Mouse (Mus musculus) CH12.LX (cell line): ENCODE data around the gene Cers6. TPM values are rescaled to one million over a fixed set of nuclear protein-coding genes. Genes with fewer than 3 reads are reported as not detected.

Source experiments
- DNase-seq: peaks from one replicate; pipeline ENCODE4 v3.0.0-alpha.2; 2013; ENCODE audit errors: extremely low read depth
- H3K27ac ChIP-seq: 2 replicates; pipeline ENCODE4 v1.5.1; 2012; ENCODE audit warnings: low read depth, mild to moderate bottlenecking, control low read depth, moderate library complexity; ENCODE audit not compliant: insufficient read depth
- H3K27me3 ChIP-seq: replicated peaks from 2 replicates; pipeline ENCODE3; 2012; ENCODE audit warnings: inconsistent platforms
- H3K36me3 ChIP-seq, 2 experiments: replicated peaks in 1 of 2; 2 replicates each; pipeline versions ENCODE3 to v1.6.1; 2012; ENCODE audit warnings: inconsistent platforms in 1 of 2, low read length in 1 of 2, mild to moderate bottlenecking in 1 of 2, mixed read lengths in 1 of 2, moderate library complexity in 1 of 2; ENCODE audit not compliant: control insufficient read depth in 1 of 2, insufficient read depth in 1 of 2
- H3K4me1 ChIP-seq, 2 experiments: 2 replicates each; pipeline ENCODE4 v1.6.1; 2012; ENCODE audit warnings: inconsistent platforms in 1 of 2, moderate library complexity in 1 of 2; ENCODE audit not compliant: insufficient read depth in 2 of 2, control insufficient read depth in 1 of 2
- H3K4me2 ChIP-seq: 2 replicates; pipeline ENCODE4 v1.6.1; 2012; ENCODE audit warnings: low read depth, mild to moderate bottlenecking, control low read depth; ENCODE audit not compliant: poor library complexity, insufficient read depth, severe bottlenecking
- H3K4me3 ChIP-seq, 3 experiments: fragments of 150-350 bp in 1 of 3; sonication (generic) in 1 of 3; replicated peaks in 1 of 3; 2 replicates each; pipeline versions ENCODE3 to v1.5.1; 2011 to 2012; ENCODE audit warnings: low read depth in 2 of 3, low read length in 2 of 3, mild to moderate bottlenecking in 2 of 3, moderate library complexity in 2 of 3, control low read depth in 1 of 3, improper control_type of control experiment in 1 of 3, inconsistent platforms in 1 of 3, mixed read lengths in 1 of 3; ENCODE audit not compliant: poor library complexity in 1 of 3
- H3K79me2 ChIP-seq: replicated peaks from 2 replicates; pipeline ENCODE4 v1.6.1; 2012; ENCODE audit warnings: mild to moderate bottlenecking, moderate library complexity; ENCODE audit not compliant: control insufficient read depth, poor library complexity, insufficient read depth, severe bottlenecking; ENCODE audit errors: extremely low read depth
- H3K9ac ChIP-seq: 2 replicates; pipeline ENCODE4 v1.6.1; 2012; ENCODE audit warnings: low read depth, mild to moderate bottlenecking, control low read depth, moderate library complexity; ENCODE audit not compliant: insufficient read depth
- H3K9me3 ChIP-seq: replicated peaks from 2 replicates; pipeline ENCODE3; 2012; ENCODE audit warnings: low read length, inconsistent platforms, mixed read lengths
- BHLHE40 ChIP-seq: IDR thresholded peaks from 2 replicates; pipeline ENCODE4 v1.6.1; 2011; ENCODE audit warnings: mild to moderate bottlenecking, low read depth, low read length, improper control_type of control experiment
- CHD1 ChIP-seq: IDR thresholded peaks from 2 replicates; pipeline ENCODE4 v1.6.1; 2012; ENCODE audit warnings: low read depth, low read length, improper control_type of control experiment, inconsistent platforms
- CHD2 ChIP-seq: IDR thresholded peaks from 2 replicates; pipeline ENCODE4 v1.6.1; 2011; ENCODE audit warnings: low read length, improper control_type of control experiment
- CTCF ChIP-seq, 2 experiments: IDR thresholded peaks in 1 of 2; conservative IDR thresholded peaks in 1 of 2; 2 replicates each; pipeline ENCODE4 v1.5.1; 2011 to 2012; ENCODE audit warnings: low read depth in 2 of 2, low read length in 2 of 2, improper control_type of control experiment in 1 of 2, inconsistent platforms in 1 of 2, mild to moderate bottlenecking in 1 of 2, moderate library complexity in 1 of 2
- E2F4 ChIP-seq: IDR thresholded peaks from 2 replicates; pipeline ENCODE4 v1.6.1; 2011; ENCODE audit warnings: low read depth, low read length, improper control_type of control experiment; ENCODE audit not compliant: insufficient replicate concordance
- ELF1 ChIP-seq: IDR thresholded peaks from 2 replicates; pipeline ENCODE4 v1.6.1; 2014; ENCODE audit warnings: low read depth, mild to moderate bottlenecking, inconsistent platforms, low read length, improper control_type of control experiment
- EP300 ChIP-seq: IDR thresholded peaks from 2 replicates; pipeline ENCODE4 v1.6.1; 2011; ENCODE audit warnings: low read length, improper control_type of control experiment
- JUN ChIP-seq: IDR thresholded peaks from 2 replicates; pipeline ENCODE4 v1.6.1; 2011; ENCODE audit warnings: low read depth, mild to moderate bottlenecking, low read length, improper control_type of control experiment, moderate library complexity; ENCODE audit not compliant: insufficient read depth
- MAX ChIP-seq: IDR thresholded peaks from 2 replicates; pipeline ENCODE4 v1.6.1; 2011; ENCODE audit warnings: low read length, improper control_type of control experiment
- MAZ ChIP-seq: IDR thresholded peaks from 2 replicates; pipeline ENCODE4 v1.6.1; 2012; ENCODE audit warnings: low read depth, mild to moderate bottlenecking, inconsistent platforms, low read length, improper control_type of control experiment, moderate library complexity
- MYC ChIP-seq: IDR thresholded peaks from 2 replicates; pipeline ENCODE4 v1.6.1; 2011; ENCODE audit warnings: low read depth, mild to moderate bottlenecking, improper control_type of control experiment, low read length
- NRF1 ChIP-seq: IDR thresholded peaks from 2 replicates; pipeline ENCODE4 v1.6.1; 2014; ENCODE audit warnings: low read depth, mild to moderate bottlenecking, inconsistent platforms, low read length, improper control_type of control experiment, moderate library complexity
- PAX5 ChIP-seq: IDR thresholded peaks from 2 replicates; pipeline ENCODE4 v1.6.1; 2012; ENCODE audit warnings: low read length, inconsistent platforms, mixed read lengths
- RAD21 ChIP-seq: IDR thresholded peaks from 2 replicates; pipeline ENCODE4 v1.6.1; 2011; ENCODE audit warnings: low read depth, mild to moderate bottlenecking, low read length, improper control_type of control experiment, moderate library complexity
- RCOR1 ChIP-seq: conservative IDR thresholded peaks from 2 replicates; pipeline ENCODE4 v1.6.1; 2012; ENCODE audit warnings: low read depth, mild to moderate bottlenecking, inconsistent platforms, low read length, improper control_type of control experiment
- SMC3 ChIP-seq: IDR thresholded peaks from 2 replicates; pipeline ENCODE4 v1.6.1; 2011; ENCODE audit warnings: low read depth, low read length, improper control_type of control experiment
- USF1 ChIP-seq: IDR thresholded peaks from 2 replicates; pipeline ENCODE4 v1.6.1; 2014; ENCODE audit warnings: low read depth, mild to moderate bottlenecking, inconsistent platforms, low read length, improper control_type of control experiment
- ZC3H11A ChIP-seq: IDR thresholded peaks from 2 replicates; pipeline ENCODE4 v1.6.1; 2012; ENCODE audit warnings: low read depth, mild to moderate bottlenecking, inconsistent platforms, low read length, improper control_type of control experiment
- ZMIZ1 ChIP-seq: IDR thresholded peaks from 2 replicates; pipeline ENCODE4 v1.6.1; 2012; ENCODE audit warnings: low read depth, mild to moderate bottlenecking, inconsistent platforms, low read length, improper control_type of control experiment
- ZNF384 ChIP-seq: IDR thresholded peaks from 2 replicates; pipeline ENCODE4 v1.6.1; 2012; ENCODE audit warnings: low read depth, low read length, improper control_type of control experiment, inconsistent platforms
- dilution Hi-C: fragments of 300-500 bp; cut with MboI; formaldehyde crosslinking; loops from 2 replicates; pipeline ENCODE4 v1.14.3; 2020; ENCODE audit warnings: low sequenced_read_pairs; ENCODE audit not compliant: extremely low pct_unique_long_range_greater_than_20kb, extremely low pct_ligation_motif_present
- in situ Hi-C: fragments of 300-500 bp; cut with MboI; formaldehyde crosslinking; loops from 3 replicates; pipeline ENCODE4 v1.14.3; 2019; ENCODE audit warnings: low sequenced_read_pairs, low pct_ligation_motif_present, low pct_unique_long_range_greater_than_20kb, mixed read lengths
- polyA plus RNA-seq: library from polyadenylated mRNA; unstranded; fragments of >175 nt; gene quantifications from 2 replicates; pipeline ENCODE4 v1.2.1, GENCODE M21; 2012; ENCODE audit warnings: low read depth; ENCODE audit not compliant: insufficient read length
- total RNA-seq, 2 experiments: library from RNA; depleted of rRNA; stranded (reverse); fragments of 300-350 nt in 1 of 2; fragments of >200 nt in 1 of 2; gene quantifications; 2 replicates each; pipeline ENCODE4 v1.2.3; 2012 to 2014

Cers6 gene
- total and polyA plus RNA-seq, 3 experiments, result not detected

DNA sequence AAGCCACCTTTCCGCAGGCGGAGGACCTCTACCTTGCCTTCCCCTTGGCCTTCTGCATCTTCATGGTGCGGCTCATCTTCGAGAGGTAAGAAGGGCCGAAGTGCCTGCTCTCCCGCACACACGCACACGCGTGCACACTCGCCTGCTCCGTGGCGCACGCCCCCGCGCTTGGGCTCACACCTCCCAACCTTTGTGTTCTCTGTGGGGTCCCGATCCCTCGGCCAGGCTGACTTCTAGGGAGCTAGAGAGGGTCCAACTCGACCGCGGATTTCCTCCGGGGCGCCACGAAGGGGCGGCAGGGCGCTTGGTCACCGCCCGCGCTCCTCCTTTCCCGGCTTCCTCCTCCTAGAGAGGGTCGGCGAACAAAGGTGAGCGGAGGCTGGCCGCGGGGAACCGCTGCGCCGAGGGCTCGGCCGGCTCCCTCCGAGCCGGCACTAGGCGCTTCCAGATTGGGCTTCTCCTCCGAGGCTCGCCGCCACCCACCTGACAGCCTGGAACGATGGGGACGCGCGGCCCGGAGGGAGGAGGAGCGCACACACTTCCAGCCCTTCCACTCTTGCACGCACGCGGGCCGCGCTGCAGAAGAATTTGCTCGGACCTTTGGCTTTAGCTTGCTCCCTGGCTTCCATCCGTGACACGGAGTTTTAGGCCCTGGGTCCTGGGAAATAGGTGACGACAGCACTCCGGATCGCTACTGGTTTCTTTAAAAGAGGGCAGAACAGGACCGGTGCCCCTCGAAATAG, 651 bp downstream of the Cers6 start:
- no peak for TF ChIP-seq RAD21
- TF ChIP-seq MYC, result no peak
- no peak overlapping the region for H3K4me3 ChIP-seq
- H3K27me3 ChIP-seq, result no peaks in the 10 kb centered on the region
- H3K4me2 ChIP-seq, result no peak overlapping the region
- H3K79me2 ChIP-seq, result no peaks in the 10 kb centered on the region
- H3K9ac ChIP-seq, result no peak overlapping the region
- H3K9me3 ChIP-seq, result peaks cover 68% of the 10 kb centered on the region
- no peaks in the 10 kb centered on the region for H3K4me1 ChIP-seq
- in situ Hi-C loops, result no loop called here
- H3K36me3 ChIP-seq, result no peaks in the 10 kb centered on the region
- dilution Hi-C loops, result no loop called here
- no peak overlapping the region for H3K27ac ChIP-seq
- no peak for DNase-seq

GRCm38 (mm10) chr2:68862464-68863266, 1.4 kb downstream of the Cers6 start:
- DNase-seq, result no peak
- H3K4me1 ChIP-seq, result no peaks in the 10 kb centered on the region

DNA sequence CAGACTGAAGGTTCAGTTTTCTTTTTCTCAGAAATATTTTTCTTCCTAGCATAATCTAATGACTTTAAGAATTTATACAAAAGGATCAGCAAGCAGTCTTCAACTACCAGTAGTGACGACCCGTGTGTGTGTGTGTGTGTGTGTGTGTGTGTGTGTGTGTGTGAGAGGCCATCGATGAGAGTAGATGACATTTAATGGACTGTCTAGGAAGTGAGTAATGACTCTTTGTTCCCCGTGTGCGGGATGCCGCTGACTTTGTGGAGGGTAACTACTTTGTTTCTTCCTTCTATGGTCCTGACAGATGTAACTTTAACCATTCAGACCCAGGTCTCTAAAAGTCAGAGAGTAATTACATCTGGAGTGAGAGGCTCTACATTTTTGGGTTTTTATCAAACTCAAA, 2.3 kb downstream of the Cers6 start:
- Histone ChIP-seq H3K4me1 (no peaks in the 10 kb centered on the region), H3K36me3 (no peaks in the 10 kb centered on the region), H3K4me2 (no peak overlapping the region), H3K79me2 (no peaks in the 10 kb centered on the region), H3K4me3 (no peak overlapping the region), H3K9ac (no peak overlapping the region), H3K27ac (no peak overlapping the region), H3K9me3 (peaks cover 66% of the 10 kb centered on the region), H3K27me3 (no peaks in the 10 kb centered on the region)
- DNase-seq, result no peak
- in situ Hi-C loops, result no loop called here
- no peak for TF ChIP-seq CTCF (conservative IDR thresholded peaks at IDR 0.05 in 1 of 2, IDR thresholded peaks at IDR 0.05 in 1 of 2; ENCODE audit: low read depth in 2 of 2, low read length in 2 of 2)
- no peak for TF ChIP-seq ZC3H11A
- no peak for TF ChIP-seq ZNF384
- dilution Hi-C loops, result no loop called here

More at GRCm38 (mm10) chr2:68862464-68863266, 1.4 kb downstream of the Cers6 start:
- Histone ChIP-seq H3K9me3 (peaks cover 66% of the 10 kb centered on the region), H3K79me2 (no peaks in the 10 kb centered on the region), H3K4me2 (no peak overlapping the region), H3K4me3 (no peak overlapping the region), H3K9ac (no peak overlapping the region), H3K36me3 (no peaks in the 10 kb centered on the region), H3K27me3 (no peaks in the 10 kb centered on the region), H3K27ac (no peak overlapping the region)
- dilution Hi-C loops (no loop called here), in situ Hi-C loops (no loop called here)
- TF ChIP-seq E2F4 (no peak), CHD2 (no peak), CHD1 (no peak), MAZ (no peak), JUN (no peak), ELF1 (no peak), ZMIZ1 (no peak), USF1 (no peak), SMC3 (no peak), MAX (no peak), RCOR1 (no peak), PAX5 (no peak), ZNF384 (no peak), BHLHE40 (no peak), ZC3H11A (no peak), RAD21 (no peak), NRF1 (no peak), EP300 (no peak)
